Mouse (Mus musculus) cerebellum, adult 9-11 months (tissue): ENCODE results near the gene H2-M10.5.
"Not testable (repeated sequence)": the region's sequence is repeated elsewhere in the genome, so short reads cannot be mapped to it uniquely, and the experiment has no call there.

Experiments
- DNase-seq: peaks from one replicate; pipeline ENCODE4 v3.0.0; 2022

Gene H2-M10.5

DNA sequence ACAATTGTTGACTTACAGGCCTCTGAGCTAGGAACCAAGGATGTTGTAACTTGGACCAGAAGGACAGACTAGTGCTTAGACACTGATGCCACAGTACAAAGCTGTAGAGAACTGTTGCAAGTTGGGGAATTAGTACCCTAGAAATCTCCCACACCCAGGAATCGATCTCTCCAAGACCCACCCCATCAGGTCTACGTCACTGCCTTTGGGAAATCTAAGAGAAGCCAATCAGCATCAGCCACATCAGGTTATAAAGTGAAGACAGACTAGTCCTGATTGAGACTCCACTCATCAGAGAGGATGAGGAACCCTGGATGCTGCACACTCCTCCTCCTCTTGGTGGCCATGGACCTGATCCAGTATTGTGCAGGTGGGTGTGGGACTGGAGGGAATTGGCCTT lies at the start of gene H2-M10.5:
Gene H2-M10.5, plus strand, starts transcription at position 301 of the 400 bp plus-strand sequence.
- DNase-seq: not testable (repeated sequence)

DNA sequence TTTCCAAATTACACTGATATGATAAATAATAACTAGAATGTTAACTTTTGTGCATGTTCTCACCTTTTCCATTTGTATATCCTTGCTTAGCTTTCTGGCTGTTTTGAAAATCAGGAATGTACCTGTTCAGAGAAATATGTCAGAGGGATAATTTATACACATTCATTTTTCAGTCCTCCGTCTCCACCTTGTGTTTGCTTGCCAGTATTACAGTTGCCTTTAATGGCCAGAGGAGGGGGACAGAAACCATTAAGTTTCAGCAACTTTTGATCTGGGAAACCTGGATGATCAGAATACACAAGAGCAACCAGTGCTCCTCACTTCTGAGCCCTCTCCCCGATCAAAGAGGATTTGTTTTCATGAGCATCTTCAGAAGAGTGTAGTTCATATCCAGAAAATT lies 46.7 kb upstream of the H2-M10.5 start:
- DNase-seq: no peak

DNA sequence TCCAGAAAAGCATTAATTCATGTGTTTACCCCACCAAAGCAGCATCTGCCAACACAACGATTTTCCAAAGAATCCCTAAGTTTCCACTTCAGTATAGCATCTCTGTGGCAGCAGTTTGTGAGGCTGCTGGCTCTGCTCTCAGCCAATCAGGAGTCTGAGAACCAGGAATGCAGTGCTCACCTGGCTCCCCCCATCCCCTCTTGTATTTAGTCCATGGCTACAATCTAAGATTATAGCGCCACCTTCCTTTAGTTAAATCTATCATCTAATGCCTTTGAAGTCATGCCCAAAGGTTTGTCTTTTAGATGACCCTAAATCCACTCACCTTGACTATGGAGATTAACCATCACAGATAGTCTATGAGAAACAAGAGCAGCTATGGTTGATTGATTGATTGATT lies 8.9 kb upstream of the H2-M10.5 start:
- no peak for DNase-seq

DNA sequence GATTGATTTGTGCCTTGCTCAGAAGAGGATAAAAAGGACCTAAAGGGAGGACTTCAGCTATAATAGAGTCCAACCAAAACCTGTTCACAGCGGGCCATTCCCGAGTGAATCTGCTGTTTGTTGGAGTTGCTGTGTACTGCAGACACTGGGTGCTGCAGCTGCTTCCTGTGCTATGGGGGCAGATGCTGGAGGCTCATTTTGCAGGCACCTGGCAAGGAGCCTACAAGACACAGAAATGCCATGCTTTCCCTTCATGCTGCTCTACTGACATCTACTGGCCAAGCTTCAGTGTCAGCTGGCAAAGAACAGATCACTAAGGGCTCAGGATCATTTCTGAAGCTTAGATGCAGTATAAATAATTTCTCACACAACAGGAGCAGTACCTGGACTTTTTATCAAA lies 8.5 kb upstream of the H2-M10.5 start:
- DNase-seq: peak; percentile 8

DNA sequence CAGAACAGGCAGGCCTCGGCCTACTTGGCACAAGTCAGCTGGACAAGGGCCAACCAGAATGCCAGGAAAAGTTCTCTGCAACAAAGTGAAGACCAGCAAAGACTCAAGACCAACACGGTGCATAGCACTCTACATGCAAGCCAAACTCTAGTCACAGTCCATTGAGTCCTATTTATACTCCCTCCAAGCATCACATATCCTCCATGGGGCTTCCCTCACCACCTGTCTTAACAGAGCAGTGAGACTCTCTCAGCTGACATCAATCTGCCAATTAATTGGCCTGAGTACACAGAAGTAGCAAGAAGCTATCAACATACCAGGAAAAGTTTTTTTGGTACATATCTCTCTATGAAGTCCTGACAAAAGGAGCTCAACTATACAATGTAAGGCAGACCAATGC lies 7.3 kb upstream of the H2-M10.5 start:
- not testable (repeated sequence) for DNase-seq

DNA sequence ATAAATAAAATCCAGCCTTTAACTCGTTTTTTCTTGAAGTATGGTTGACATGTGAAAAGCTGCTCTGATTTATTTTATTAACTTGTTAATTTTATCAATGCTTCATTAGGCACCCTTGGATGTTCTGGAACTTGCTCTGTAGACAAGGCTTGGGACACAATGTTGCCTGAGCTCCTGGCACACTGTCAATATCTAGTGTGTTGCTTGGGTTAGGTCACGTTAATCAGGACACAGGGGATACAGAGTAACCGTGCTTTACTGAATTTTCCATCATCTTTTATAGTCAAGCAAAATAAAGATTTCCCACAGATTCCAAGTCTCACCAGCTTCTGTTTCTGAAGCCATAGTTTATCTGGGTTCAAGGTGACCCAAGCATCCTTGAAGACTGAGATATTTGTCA lies 8.8 kb downstream of the H2-M10.5 start:
- no peak for DNase-seq

DNA sequence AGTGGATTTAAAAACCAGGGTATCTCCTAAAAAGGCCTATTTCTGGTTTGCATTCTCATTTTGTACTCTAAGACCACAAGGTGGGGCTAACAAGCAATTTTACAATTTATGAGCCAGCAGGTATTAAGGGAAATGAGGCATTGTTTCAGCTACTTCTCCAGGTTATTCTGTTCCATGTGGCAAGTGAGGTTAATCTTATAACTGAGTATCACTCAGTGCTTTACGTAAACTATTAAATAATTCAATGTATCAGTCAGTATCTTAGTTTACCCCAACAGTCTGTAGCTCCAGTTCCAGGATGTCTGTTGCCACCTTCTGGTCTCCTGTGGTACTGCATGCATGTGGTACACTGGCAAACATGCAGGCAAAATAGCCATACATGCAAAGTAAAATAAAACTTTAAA lies 13.8 kb downstream of the H2-M10.5 start:
- DNase-seq: peak; percentile 14

DNA sequence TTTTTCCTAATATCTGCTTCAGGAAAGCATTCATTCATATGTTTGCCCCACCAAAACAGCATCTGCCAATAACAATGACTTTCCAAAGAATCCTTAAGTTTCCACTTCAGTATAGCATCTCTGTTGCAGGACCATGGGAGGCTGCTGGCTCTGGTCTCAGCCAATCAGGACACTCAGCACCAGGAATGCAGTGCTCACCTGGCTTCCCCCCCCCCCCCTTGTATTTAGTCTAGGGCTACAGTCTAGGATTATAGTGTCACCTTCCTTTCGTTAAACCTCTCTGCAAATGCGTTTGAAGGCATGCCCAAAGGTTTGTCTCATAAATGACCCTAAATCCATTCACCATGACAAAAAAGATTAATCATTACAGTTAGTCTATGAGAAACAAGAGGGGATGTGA lies 15.6 kb downstream of the H2-M10.5 start:
- DNase-seq: no peak

DNA sequence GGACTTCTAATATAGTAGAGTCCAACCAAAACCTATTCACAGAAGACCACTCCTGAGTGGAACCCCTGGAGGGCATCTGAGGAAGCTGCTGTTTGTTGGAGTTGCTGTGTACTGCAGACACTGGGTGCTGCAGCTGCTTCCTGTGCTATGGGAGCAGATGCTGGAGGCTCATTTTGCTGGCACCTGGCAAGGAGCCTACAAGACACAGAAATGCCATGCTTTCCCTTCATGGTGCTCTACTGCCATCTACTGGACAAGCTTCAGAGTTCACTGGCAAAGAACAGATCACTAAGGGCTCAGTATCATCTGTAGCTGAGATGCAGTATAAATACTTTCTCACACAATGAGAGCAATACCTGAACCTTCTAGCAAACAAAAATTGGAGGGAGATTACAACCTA lies 16.1 kb downstream of the H2-M10.5 start:
- peak; percentile 63 for DNase-seq

DNA sequence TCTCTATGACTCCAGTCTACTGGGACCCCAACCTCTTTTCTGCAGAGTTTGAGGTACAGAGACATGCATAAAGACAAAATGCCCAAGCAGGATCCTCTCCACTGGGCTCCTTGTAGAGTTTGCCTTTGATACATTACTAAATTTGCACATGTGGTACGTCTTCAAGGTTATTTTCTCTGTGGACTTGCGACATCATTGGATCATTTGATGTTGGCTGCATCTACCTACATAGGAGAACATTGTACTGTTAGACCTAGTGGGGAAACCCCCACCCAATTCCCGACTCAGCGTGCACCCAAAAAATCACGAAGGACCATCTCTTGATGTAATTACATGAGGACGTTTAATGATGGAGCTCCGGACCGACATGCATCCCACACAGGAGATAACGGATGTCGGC lies 26.8 kb downstream of the H2-M10.5 start:
- DNase-seq: no peak

DNA sequence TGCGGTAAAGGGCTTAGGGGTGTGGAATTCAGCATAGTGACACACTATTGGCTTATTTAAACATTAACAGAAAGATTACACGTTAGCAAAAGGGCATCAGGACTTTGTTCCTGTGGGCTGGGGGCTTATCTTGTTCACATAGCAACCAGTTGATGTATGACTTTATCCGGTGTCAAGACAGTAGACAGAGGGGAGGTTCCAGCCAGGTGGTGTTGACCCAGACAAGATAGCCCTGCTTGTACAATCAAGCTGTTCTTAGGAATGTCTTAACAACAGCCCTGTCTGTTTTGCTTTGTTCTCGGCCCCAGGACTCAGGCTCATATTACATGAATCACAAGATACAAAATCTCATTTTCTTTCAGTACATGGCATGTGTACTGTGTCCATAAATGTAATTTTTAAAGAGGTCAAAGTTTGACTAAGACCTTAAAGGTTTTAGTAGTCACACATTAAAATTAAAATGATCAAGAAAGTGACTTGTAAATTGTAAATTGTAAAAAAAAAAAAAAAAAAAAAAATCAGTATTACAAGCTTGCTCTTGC lies 27.3 kb downstream of the H2-M10.5 start:
- DNase-seq: not testable (repeated sequence)

DNA sequence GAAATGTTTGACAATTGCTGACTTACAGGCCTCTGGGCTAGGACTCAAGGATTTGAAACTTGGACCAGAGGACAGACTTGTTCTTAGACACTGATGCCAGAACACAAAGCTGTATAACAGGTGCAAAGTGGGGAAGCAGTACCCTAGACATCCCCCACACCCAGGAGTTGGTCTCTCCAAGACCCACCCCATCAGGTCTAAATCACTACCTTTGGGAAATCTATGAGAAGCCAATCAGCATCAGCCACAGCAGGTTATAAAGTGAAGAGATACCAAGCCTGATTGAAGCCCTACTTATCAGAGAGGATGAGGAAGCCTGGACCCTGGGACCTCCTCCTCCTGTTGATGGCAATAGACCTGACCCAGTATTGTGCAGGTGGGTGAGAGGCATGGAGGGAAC lies 39.2 kb downstream of the H2-M10.5 start, which contains the start of gene H2-M10.6:
Gene H2-M10.6, plus strand, starts transcription at position 301 of the 400 bp plus-strand sequence.
- no peak for DNase-seq

DNA sequence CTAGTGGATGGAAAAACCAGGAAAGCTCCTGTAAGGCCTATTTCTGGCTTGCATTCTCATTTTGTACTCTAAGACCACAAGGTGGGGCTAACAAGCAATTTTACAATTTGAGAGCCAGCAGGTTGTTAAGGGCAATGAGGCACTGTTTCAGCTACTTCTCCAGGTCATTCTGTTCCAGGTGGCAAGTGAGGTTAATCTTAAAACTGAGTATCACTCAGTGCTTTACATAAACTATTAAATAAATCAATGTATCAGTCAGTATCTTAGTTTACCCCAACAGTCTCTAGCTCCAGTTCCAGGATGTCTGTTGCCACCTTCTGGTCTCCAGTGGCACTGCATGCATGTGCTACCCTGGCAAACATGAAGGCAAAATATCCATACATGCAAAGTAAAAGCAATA lies 51.3 kb downstream of the H2-M10.5 start:
- DNase-seq: no peak

DNA sequence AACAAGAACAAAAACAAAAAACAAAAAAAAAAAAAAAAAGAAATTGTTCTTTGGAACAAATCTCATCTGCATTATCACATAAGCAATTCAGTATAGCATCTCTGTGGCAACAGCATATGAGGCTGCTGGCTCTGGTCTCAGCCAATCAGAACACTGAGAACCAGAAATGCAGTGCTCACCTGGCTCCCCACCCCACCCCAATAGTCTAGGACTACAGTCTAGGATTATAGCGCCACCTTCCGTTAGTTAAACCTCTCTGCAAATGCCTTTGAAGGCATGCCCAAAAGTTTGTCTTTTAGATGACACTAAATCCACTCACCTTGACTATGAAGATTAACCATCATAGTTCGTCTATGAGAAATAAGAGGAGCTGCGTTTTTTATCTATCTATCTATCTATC lies 52.8 kb downstream of the H2-M10.5 start:
- DNase-seq: peak; percentile 53
